Mouse (Mus musculus): ENCODE data around the gene Gsto2.

Gsto2 gene

DNA sequence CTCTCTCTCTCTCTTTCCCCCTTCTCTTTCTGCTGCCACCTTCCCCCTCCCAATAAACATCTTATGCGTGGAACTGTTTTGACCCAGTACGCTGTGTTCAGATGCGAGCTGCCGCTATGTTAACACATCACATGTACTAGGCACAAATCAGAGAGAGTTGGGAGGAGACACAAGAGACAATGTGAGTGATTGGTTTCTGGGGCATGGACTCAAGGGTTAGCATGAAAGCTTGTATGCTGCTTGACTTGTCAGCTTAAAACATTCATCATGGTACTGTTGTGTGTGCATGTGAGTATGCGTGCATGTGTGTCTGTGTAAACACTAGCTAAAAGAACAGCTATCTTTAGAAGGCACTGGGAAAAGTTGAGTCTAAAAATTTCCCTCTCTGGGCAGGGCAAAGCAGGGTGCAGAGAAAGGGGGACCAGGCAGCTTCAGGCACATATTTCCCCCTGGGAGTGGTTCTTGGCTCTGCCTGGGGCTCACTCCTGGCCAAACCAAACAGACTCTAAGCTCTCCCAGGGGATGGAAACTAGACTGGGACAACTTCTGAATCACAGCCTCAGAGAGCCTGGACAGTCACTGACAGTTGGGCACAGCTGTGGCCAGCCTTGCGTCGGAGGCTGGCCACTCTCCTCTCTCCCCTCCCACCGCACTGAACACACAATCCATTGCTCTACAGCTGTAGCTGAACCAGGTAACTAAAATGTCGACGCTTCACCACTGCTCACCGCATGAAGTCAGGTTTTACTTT is 26.4 kb downstream of the Gsto2 start:
- DNase-seq (ENCODE audit: low read depth, low spot score) = no peak

DNA sequence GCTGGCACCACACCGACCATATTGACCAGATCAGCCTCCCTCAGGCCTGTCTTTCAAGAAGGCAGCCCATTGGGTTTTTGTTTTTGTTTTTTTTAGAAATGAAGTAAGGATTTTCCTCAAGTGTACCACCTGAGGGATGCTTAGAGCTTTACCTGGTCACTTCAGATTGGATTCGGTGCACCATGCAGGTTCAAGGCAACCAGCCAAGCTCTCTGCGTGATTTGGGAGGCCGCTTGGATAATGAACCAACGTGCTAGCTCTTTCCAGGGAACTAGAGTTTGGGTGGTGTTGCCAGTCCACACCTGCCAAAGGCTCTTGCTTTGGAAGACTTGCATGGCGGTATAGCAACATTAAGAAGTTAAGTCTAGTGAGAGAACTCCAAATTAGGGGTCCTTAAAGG is 27.8 kb downstream of the Gsto2 start:
- no peak for DNase-seq (ENCODE audit: low read depth, low spot score)

GRCm38 (mm10) chr19:47898472-47899079 is 33.2 kb downstream of the Gsto2 start:
- no peak for DNase-seq (ENCODE audit: low read depth, low spot score)

GRCm38 (mm10) chr19:47900012-47900411 is 34.7 kb downstream of the Gsto2 start:
- DNase-seq (ENCODE audit: low read depth, low spot score) = no peak

DNA sequence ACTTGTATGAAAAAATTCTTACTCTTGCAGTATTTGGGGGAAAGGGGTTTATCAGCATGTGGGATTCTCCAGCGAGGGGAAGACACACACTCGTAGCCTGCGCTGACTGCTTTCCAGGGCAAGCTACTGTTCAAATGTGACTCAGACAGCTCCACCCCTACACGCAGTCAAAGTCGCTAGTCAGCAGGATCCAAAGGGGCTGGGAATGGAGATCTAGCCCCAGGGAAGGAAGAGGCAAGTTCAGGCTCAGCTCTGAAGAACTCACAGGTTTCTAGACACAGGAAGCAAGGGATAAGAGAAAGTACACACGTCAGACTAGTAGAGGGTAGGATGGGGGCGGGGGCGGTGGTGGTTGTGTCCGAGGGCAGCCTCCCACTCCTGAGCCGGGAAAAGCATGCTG is 35.2 kb downstream of the Gsto2 start:
- DNase-seq (ENCODE audit: low read depth, low spot score) = no peak

DNA sequence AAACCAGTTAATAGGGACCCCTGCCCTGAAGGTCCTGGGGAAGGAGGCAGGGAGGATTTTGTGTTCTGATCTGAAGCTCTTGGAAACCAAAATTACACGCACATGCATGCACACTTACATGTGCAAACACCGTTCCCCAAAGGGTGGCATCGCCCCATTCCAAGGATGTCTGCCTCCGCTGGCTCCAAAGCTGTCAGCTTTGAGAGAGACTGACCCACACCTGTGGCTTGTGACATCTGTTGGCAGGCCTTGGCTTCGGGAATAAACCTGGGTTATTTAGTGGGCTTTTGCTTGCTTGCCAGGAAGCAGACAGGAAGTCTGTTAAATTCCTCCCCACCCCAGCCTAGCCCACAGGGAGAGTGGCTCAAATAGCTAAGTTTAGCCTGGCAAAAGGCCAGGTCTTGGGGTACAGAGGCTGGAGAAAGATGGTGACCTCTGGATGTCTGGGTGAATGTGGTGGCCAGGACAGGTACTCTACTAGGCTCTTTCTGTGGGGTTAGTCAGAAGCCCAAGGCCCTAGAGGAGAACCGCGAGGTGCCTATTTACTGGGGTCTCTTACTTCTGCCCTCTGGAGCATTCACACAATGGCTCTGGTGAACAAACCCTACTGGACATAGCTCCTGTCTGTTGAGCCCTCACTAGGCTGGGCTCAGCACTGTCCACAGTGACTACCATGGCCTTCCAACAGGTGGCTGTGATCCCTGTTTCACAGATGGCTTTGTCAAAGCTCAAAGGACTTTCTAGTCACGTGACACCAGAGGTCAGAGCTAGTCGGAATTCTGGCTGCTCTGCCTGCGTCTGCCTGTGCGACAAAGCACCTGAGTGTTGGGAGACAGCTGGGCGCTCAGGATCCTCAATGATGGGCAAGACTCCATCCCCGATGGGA is 37.2 kb downstream of the Gsto2 start:
- DNase-seq (ENCODE audit: low read depth, low spot score) = no peak

DNA sequence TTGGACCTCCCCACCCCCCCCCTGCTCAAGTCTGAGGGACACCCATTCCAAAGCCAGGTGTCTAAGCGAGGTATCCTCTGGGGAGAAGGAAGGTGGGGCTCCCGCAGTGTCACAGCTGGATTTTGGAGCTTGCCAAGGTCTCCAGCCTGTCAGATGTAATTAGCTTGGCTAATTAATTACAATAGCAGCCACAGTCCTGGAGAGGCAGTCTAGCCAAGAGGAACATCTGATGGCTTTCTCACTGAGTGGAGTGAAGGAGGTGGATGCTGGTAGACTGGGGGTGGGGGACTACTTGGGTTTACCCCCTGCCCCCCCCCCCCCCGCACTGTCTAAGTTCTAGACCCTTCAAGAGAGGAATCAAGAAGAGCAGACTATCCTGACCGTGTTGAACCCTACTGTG is 38.3 kb downstream of the Gsto2 start:
- no peak for DNase-seq (ENCODE audit: low read depth, low spot score)

DNA sequence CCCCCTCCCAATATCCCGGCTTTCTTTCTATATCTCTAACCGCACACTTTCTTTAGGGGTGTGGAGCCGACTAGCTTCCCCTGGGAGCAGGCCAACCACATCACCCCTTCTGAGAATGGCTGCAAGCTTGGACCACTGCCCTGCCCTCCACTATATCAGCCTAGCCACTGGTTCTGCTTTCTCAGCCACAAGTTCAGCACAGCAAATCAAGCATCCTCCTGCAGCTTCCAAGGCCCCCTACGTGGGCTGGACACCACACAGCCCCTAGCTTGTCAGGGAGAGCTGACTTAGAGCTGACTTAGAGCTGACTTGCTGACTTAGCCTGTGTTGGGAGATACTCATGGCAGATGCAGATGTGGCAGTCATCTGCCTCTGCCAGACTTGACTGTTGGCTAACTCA is 39.7 kb downstream of the Gsto2 start:
- DNase-seq (ENCODE audit: low read depth, low spot score) = no peak

DNA sequence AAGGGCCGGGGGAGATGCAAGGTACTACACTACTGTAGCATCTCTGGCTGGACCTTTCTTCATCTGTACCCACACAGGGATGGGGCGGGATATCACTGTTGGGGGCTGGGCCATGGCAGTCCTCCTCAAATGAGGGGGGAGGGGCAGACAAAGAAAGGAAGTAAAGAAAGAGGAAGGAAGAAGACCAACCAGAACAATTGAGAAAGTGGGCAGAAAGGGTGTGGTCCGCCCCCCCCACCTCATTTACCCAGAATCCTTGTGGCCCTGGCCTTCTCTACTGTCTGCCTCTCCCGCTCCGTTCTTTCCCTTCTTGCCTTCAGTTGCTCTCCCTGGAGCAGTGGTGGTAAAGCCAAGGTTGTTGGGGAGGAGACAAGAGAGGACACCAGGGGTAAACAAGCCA is 40.3 kb downstream of the Gsto2 start:
- DNase-seq (ENCODE audit: low read depth, low spot score) = no peak

DNA sequence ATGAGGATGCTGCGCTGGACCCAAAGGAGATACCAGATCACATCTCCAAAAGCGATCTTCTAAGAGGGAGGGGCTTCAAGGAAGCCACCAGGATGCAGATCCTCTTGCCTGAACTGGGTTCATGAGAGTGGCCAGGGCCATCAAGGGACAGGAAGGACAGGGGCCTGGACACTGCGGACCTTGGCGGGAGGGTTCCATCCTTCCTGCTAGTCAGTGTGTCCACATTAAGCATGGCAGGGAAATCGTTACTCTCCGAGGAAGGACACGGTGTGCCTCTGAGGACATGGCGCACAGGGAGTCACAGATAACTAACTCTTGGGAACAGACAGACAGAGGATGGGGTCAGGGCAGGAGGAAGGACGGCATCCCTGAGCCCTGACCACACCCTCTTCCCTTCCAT is 42.3 kb downstream of the Gsto2 start:
- no peak for DNase-seq (ENCODE audit: low read depth, low spot score)

DNA sequence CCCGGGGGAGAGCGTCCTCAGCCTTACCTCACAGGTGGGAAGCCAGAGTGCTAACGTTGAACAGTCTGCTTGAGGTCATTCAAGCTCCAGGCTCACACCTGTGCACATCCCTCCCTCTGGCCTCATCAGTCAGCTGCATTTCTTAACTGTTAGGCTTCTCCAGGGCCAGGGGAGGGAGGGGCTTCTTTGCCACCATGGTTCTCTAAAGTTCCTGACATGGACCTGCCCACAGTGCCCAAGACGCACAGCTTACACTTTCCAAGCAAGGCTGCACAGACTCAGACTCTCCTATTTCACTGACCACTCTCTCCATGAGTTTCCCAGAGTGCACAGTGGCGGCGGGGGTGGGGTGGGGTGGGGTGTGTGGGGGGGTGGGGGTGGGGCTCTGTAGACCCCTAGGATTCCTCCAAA is 43.6 kb downstream of the Gsto2 start:
- no peak for DNase-seq (ENCODE audit: low read depth, low spot score)

DNA sequence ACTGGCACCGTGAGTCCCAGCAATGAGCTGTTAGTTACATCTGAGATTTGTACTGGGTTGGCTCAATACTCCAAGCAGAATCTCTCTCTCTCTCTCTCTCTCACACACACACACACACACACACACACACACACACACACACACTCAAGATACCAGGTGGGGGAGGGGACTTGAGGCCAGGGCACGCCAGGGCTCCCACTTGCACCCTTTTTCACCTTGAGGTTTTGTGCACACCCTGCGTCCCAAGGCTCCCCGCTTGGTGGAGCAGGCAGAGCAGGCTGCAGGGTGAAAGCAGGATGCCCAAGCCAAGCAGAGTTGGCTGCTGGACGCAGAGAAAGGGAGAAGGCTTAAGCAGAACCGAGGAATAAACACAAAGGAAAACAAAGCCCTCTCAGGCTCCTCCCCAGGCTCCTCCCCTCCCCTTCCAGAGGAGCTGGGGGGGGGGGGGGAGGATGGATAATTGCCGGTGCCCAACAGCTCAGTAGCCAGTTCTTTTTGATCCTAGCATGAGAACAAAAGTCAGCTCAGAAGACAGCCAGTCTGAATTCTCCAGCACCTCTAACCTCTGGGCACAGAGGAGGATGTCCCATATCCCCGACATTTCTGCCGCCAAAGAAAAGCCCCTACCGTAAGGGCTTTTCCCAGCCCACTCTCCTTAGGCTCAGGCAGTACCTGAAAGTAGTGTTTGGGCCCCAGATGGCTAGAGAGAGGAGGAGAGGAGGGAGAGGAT is 44.2 kb downstream of the Gsto2 start:
- DNase-seq (ENCODE audit: low read depth, low spot score) = peak; percentile 36

- DNase-seq (ENCODE audit: low read depth, low spot score) = no peak
Measured at GRCm38 (mm10) chr19:47910117-47910618, 44.8 kb downstream of the Gsto2 start.

DNA sequence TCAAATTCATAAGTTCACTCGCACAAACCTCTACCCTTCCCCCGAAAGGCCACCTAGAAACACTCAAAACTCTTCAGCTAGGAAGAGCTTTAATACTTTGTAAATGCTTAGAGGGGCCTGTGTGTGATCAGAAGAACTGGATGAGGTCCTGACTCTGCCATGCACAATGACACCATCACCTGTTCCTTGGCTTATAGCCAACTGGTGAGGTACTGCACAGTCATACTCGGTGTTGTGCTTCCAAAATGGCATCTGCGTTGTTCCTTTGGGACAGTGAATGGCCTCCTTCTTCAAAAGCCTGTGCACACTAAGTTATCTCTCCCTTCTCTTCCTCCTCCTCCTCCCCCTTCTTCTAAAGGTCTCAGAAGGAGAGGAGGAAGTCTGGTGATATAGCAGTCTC is 45.4 kb downstream of the Gsto2 start:
- no peak for DNase-seq (ENCODE audit: low read depth, low spot score)

GRCm38 (mm10) chr19:47913344-47913743 is 48.0 kb downstream of the Gsto2 start:
- no peak for DNase-seq (ENCODE audit: low read depth, low spot score)

DNA sequence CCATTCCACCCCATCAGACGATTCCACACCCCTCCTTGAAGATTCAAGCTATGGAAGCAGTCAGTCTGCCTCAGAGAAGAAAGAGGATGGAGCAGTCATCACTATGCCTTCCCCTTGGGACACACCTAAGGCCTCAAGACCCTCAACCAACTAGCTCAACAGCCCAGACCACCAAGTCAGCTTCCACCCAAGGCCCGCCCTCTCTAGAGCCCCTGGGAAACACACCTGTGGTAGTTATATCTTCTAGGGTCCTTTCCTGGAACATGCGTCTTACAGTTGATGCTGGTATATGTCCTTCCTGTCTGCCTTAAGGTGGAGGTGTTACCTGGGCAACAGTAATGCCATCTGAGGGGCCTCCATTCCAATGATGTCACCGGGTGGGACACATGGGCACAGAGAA is 48.9 kb downstream of the Gsto2 start:
- DNase-seq (ENCODE audit: low read depth, low spot score) = no peak

DNA sequence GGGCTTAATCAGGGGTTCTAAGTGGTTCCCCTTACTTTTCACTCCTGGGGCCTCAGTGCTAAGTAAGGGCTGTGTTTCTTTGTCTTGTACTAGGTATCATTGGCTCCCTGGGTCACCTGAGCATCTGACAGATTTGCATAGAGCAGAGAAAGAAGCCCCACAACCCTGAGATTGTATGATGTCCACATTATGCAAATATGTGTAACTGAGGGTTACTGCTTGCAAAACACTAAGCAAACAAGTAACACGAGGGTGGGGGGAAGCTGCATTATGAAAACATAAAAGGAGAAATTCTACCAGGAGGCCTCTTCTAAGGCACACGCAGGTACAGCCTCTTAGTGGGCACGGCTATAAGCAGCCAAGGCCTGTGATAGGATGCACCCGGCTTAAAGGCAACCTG is 49.9 kb downstream of the Gsto2 start:
- no peak for DNase-seq (ENCODE audit: low read depth, low spot score)

DNA sequence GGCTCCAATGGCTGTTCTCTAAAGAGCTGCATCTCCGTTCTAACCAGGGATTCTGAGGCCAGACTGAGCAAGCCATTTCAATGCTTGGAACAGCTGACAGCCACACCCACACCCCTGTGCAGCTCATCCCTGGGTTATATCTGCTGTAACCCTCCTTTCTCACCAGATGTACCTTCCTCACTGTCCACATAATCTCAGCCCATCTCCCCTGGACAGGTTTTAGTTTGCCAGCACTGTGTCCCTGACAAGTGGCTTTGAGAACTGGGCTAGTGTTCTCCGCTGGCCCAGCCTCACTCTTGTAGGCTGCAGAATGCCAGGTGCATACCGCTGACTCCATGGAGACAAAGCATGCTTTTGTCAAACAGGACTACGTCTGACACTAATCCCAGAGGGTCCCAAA is 52.1 kb downstream of the Gsto2 start:
- DNase-seq (ENCODE audit: low read depth, low spot score) = no peak

DNA sequence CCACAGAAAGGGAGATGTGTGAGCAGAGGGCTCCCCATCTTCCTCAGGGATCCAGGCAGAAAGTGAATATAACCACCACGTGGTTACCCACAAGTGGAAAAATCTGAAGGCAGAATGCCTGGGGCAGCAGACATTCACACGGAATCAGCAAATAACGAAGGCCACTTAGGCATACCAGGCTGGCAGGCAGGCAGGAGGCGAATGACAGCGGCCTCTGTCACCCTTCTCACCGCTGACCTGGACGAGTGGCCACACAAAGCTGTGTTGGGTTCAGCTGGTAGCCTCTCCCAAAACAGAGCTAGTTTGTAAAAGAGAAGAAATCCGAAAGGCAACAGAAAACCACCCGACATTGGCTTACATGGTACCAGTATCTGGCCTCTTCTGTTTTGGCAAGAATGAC is 52.7 kb downstream of the Gsto2 start:
- DNase-seq (ENCODE audit: low read depth, low spot score) = no peak

GRCm38 (mm10) chr19:47918455-47919101 is 53.2 kb downstream of the Gsto2 start:
- DNase-seq (ENCODE audit: low read depth, low spot score) = no peak

All from retina, postnatal 7 days (tissue).